Mouse (Mus musculus) embryonic facial prominence, embryonic 10.5 days (tissue): ENCODE data around the gene Dpp9. TPM values are rescaled to one million over a fixed set of nuclear protein-coding genes. Genes with fewer than 3 reads are reported as not detected.

ENCODE experiments used
- DNase-seq: peaks from one replicate; pipeline ENCODE4 v3.0.0-alpha.2; 2017; ENCODE audit warnings: low spot score
- H3K27ac ChIP-seq: fragments of 300-500 bp; sonication (generic); replicated peaks from 2 replicates; pipeline ENCODE4 v1.5.1; 2016; ENCODE audit warnings: mild to moderate bottlenecking
- H3K27me3 ChIP-seq: fragments of 300-500 bp; sonication (generic); replicated peaks from 2 replicates; pipeline ENCODE4 v1.6.1; 2016; ENCODE audit warnings: low read depth, mild to moderate bottlenecking; ENCODE audit not compliant: poor library complexity, severe bottlenecking
- H3K36me3 ChIP-seq: fragments of 300-500 bp; sonication (generic); replicated peaks from 2 replicates; pipeline ENCODE4 v1.6.1; 2016; ENCODE audit warnings: mild to moderate bottlenecking, moderate library complexity
- H3K4me1 ChIP-seq: fragments of 300-500 bp; sonication (generic); 2 replicates; pipeline ENCODE4 v1.6.1; 2016
- H3K4me3 ChIP-seq: fragments of 300-500 bp; sonication (generic); 2 replicates; pipeline ENCODE4 v1.5.1; 2016; ENCODE audit warnings: mild to moderate bottlenecking, moderate library complexity
- H3K9me3 ChIP-seq: fragments of 300-500 bp; sonication (generic); 2 replicates; pipeline ENCODE4 v1.6.1; 2016; ENCODE audit warnings: mild to moderate bottlenecking
- WGBS: fragments of 180-500 bp; shearing (Covaris S2); methylation state at CpG from one replicate; pipeline ENCODE4 v1.1.7; 2016; 5-methylcytosine and 5-hydroxymethylcytosine counted together
- polyA plus RNA-seq: library from polyadenylated mRNA; unstranded; fragments of >200 nt; fragmentation: Nextera tagmentation; extraction: Ambion mirVana; gene quantifications from 2 replicates; pipeline ENCODE4 v1.2.1, GENCODE M21; 2016

The Dpp9 gene
- polyA plus RNA-seq, 1 experiment from 2014 or later: 48.3 TPM

DNA sequence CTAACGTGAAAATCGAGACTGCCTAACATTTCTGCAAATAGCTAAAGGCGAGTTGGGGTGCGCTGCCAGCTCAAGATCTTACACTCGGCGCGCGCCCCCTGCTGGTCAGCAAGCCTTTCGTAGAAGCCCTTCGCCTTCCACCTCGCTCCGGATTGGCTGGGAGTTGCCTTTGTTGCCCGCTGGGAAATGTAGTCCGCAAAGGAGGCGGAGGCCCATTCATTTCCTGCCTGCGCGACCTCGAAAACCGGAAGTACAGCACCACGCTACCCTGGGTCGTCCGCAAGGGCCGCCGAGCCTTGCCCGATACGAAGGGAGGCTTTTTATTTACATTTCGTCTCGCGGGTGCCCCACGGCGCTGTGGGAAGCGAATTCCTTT lies 37.1 kb upstream of the Dpp9 start:
- H3K36me3 ChIP-seq: peaks cover 33% of the 10 kb centered on the region
- peaks cover 40% of the 10 kb centered on the region for H3K4me1 ChIP-seq
- peak; percentile 99 for DNase-seq
- peak overlapping the region; percentile 78 for H3K4me3 ChIP-seq
- peak overlapping the region; percentile 85 for H3K27ac ChIP-seq
- under 1% methylated on average over 32 of the region's 32 CpGs for WGBS
- H3K9me3 ChIP-seq: no peaks in the 10 kb centered on the region
- no peaks in the 10 kb centered on the region for H3K27me3 ChIP-seq

DNA sequence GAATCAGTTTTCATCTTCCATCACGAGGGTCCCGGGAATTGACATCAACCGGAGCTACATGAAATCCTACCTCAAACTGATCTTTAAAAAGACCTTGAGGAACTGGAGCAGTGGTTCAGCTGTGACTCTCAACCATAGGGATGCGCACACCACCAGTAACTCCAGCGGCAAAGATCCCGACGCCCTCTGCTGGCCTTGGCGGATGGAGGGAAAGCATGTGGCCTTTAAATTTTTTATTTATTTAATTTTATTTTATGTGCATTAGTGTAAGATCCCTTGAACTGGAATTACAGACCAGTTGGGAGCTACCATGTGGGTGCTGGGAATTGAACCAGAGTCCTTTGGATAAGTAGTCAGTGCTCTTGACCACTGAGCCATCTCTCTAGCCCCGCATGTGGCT lies 36.7 kb upstream of the Dpp9 start:
- WGBS: 18% methylated on average over 9 of the region's 9 CpGs
- 0 out of 2 replicates have a peak overlapping the region, but pooled peaks have one; percentile 36 for H3K27ac ChIP-seq
- peaks cover 44% of the 10 kb centered on the region for H3K4me1 ChIP-seq
- peaks cover 29% of the 10 kb centered on the region for H3K36me3 ChIP-seq
- no peaks in the 10 kb centered on the region for H3K27me3 ChIP-seq
- H3K4me3 ChIP-seq: peak overlapping the region; percentile 78
- no peaks in the 10 kb centered on the region for H3K9me3 ChIP-seq
- DNase-seq: peak; percentile 55

DNA sequence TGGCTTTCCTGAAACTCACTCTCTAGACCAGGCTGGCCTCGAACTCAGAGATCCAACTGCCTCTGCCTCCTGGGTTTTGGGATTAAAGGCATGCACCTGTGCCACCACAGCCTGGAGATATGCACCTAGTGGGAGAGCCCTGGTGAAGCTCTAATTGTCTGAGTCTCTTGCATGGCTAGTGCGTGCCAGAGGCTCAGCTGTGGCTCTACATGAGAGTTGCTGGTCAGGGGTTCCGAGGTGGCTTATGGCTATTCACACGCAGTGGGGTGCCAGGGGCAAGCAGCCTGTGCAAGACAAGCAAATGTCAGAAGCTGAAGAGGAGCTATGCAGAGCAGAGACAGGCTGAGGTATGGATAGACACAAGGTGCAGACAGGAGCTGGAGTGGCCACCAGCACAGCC lies 36.0 kb upstream of the Dpp9 start:
- no peak for DNase-seq
- WGBS: 83% methylated on average over 4 of the region's 4 CpGs
- Histone ChIP-seq H3K4me1 (peaks cover 39% of the 10 kb centered on the region), H3K27me3 (no peaks in the 10 kb centered on the region), H3K9me3 (no peaks in the 10 kb centered on the region), H3K27ac (no peak overlapping the region), H3K36me3 (peaks cover 22% of the 10 kb centered on the region), H3K4me3 (no peak overlapping the region)

DNA sequence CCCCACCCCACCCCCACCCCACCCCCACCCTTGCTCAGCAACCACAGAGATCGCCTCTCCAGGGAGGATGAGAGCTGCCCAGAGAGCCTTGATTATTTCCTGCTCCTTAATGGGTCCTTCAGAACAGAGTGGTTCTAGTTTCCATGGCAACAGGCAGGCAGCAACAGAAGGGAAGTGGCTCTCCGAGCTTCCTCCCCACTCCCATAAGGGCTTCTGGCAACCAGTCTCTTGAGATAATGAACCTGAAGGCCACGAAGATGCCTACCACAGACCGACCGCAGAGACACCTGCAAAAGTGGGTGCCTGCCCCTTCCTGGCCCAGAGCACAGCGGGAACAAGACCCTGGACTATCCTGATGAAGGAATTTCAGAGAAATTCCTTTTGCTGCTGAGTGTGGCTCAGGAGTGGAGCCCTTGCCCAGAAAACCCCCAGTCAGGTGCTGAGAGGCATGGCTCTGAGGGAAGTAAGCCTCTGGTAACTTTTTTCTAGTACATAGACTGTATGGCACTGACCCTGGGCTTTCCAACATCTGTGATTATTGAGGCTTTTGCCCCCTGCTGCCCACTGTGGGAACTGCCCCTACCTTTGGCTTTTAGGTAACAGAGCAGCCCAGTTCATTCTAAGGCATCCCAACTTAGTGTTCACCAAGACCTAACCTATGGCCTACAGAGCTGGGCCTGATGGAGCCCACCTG lies 32.6 kb upstream of the Dpp9 start:
- no peaks in the 10 kb centered on the region for H3K27me3 ChIP-seq
- H3K4me1 ChIP-seq: peaks cover 13% of the 10 kb centered on the region
- DNase-seq: peak; percentile 71
- 29% methylated on average over 6 of the region's 6 CpGs for WGBS
- peak overlapping the region; percentile 18; the same call in 1 of the 2 replicates for H3K4me3 ChIP-seq
- H3K36me3 ChIP-seq: no peaks in the 10 kb centered on the region
- H3K9me3 ChIP-seq: no peaks in the 10 kb centered on the region
- peak overlapping the region; percentile 55; the same call in 1 of the 2 replicates for H3K27ac ChIP-seq

DNA sequence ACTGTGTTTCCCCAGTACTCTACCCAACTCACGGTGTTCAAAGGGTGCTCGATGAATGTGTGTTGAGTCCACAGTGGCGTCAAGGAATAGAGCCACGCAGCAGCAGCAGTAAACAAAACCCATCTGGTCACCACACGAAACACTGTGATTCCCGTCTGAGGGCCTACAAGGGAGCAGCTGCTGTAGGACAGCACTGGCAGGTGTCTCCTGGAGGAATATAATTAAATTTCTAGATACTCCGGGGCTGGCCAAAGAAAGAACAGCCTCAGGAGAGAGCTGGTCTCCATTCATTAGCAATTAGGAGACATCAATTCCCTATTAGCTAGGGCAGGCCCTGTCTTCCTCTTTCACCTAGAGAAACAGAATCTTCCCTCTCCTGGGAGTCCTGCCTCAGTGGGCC lies 26.9 kb upstream of the Dpp9 start:
- Histone ChIP-seq H3K36me3 (no peaks in the 10 kb centered on the region), H3K27ac (no peak overlapping the region), H3K4me3 (no peak overlapping the region), H3K4me1 (peaks cover 10% of the 10 kb centered on the region), H3K9me3 (no peaks in the 10 kb centered on the region), H3K27me3 (peaks cover 13% of the 10 kb centered on the region; the same call in 1 of the 2 replicates)
- DNase-seq: no peak
- 64% methylated on average over 7 of the region's 7 CpGs for WGBS

DNA sequence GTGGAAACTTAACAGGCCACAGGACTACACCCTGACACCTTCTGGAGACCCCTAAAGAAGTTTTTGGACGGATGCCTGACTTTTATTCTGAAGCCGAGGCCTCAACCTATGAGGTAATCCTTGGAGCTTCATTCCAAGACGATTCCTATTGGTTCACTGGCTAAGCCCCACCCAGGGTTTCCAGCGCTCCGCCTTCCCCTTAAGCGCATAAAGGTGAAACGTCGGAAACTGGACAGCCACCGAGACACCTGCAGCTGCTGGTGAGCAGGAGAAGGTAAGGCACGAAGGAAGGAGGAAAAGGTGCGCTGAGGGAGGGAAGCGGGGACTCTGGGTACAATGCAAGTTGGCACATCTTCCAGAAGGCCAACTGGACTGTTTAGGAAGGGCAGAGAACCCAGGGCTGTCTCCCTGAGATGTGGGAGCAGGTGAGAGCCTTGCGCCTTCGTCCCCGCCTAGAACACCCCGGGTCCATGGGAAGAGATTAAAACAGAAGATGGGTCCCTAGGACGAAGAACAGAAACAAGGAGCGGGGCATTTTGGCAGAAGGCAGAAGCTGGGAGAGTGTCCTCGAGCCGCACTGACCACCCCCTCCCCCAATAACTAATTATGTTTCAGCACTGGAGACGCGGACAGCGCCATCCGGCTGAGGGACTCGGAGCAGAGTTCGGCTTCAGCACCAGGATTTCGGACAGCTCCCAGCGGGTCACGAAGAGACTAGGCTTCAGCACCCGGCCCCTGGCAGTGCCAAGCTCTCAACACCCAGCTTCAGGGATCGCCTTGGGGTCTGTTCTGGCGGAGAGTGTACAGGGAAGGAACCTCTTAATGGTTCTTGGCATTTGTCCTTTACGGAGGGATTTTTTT lies 23.1 kb upstream of the Dpp9 start:
- Histone ChIP-seq H3K27me3 (peaks cover 13% of the 10 kb centered on the region; the same call in 1 of the 2 replicates), H3K36me3 (no peaks in the 10 kb centered on the region), H3K27ac (no peak overlapping the region), H3K4me1 (peaks cover 15% of the 10 kb centered on the region), H3K4me3 (peak overlapping the region; percentile 36), H3K9me3 (no peaks in the 10 kb centered on the region)
- 1% methylated on average over 33 of the region's 33 CpGs for WGBS
- DNase-seq: peak; percentile 91

DNA sequence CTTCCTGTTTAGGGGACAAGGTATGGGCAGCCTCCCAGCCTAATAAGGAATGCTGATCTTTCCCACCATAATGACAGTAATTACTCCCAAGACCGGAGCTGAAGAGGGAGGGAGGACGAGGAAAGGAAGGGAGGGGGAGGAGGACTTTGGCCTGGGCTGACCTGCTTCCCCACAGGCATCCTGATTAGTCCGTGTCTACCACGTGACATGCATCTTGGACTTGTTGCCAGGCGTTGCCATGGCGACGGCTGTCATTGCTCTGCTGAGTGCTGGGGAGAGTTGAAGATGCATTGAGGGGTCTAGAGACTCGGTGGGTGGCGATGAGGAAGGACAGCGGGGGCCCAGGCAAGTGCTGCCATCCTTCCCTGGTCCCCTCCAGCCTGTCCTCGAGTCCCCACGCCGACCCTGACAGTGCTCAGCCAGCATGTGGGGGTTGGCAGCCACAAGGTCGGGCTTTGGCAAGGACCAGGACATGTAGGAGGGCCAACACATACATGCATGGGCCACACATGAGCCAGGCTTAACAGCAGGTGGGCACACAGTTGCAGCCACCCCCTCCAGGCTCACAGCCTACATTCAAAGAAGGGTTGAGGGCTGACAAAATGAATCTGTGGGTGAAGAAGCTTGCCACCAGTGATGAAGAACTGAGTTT lies 15.2 kb upstream of the Dpp9 start:
- Histone ChIP-seq H3K27ac (no peak overlapping the region), H3K27me3 (no peaks in the 10 kb centered on the region), H3K9me3 (no peaks in the 10 kb centered on the region), H3K4me1 (peaks cover 21% of the 10 kb centered on the region), H3K4me3 (peak overlapping the region; percentile 8), H3K36me3 (no peaks in the 10 kb centered on the region)
- WGBS: 3% methylated on average over 14 of the region's 14 CpGs
- peak; percentile 87 for DNase-seq

DNA sequence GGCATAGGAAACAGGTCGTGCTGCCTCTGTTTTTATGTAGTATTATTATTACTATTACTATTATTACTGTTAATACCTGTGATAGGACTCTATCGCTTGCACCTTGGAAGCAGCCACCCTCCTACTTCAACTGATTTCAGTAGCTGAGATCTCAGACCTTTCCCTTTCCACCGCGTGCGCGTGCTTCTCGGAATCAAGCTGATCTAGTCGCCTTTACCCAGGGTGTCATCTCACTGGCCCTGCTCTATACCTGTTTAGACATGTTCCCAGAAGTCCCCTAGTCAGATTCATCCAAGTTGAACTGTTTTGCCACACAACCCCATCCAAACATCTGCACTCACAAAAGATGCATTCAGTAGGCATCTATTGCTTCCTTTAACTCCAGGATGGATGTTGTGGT lies 14.7 kb upstream of the Dpp9 start:
- Histone ChIP-seq H3K27ac (no peak overlapping the region), H3K9me3 (no peaks in the 10 kb centered on the region), H3K4me1 (peaks cover 21% of the 10 kb centered on the region), H3K4me3 (peak overlapping the region; percentile 8; the same call in 1 of the 2 replicates), H3K36me3 (no peaks in the 10 kb centered on the region), H3K27me3 (no peaks in the 10 kb centered on the region; the same call in 1 of the 2 replicates)
- no peak for DNase-seq
- WGBS: 53% methylated on average over 8 of the region's 8 CpGs

DNA sequence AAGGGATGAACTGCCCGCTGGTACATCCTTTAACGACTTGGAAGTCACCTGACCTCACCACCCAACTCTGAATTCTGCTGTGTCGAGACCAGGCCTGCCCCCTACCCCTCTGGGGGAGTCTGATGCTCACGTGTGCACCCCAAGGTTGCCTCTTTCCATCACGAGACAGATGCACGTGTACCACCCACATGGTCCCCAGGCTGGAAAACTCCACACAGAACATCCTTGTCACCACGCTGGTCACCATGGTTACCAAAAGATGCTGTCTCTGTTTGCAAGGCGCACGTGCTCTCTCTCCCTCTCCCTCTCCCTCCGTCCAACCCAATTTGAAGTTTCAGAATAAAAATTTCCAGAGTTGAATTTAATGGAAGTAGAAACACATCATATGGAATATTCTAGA lies 11.2 kb upstream of the Dpp9 start:
- Histone ChIP-seq H3K9me3 (no peaks in the 10 kb centered on the region), H3K4me1 (peaks cover 11% of the 10 kb centered on the region), H3K36me3 (no peaks in the 10 kb centered on the region), H3K27ac (no peak overlapping the region), H3K4me3 (no peak overlapping the region), H3K27me3 (no peaks in the 10 kb centered on the region; the same call in 1 of the 2 replicates)
- 66% methylated on average over 10 of the region's 10 CpGs for WGBS
- DNase-seq: no peak

DNA sequence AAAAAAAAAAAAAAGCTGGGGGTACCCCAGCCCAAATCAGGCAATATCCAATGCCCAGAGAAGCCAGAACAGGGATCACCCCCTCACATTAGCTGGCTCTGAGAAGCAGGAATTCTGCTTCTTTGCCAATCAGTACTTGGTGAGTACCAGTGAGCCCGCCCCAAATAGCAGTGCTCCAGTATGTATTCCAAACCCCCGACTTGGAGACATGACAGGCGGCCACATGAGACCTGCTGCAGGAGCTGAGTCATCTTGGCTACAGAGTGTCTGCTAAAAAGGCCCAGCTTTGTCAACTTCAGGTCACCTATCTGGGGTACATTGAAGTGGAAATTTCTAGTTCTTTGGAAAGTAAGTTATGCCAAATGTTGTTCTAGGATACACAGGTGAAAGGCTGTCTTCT lies 7.9 kb upstream of the Dpp9 start:
- no peak for DNase-seq
- Histone ChIP-seq H3K27me3 (no peaks in the 10 kb centered on the region; the same call in 1 of the 2 replicates), H3K36me3 (no peaks in the 10 kb centered on the region), H3K9me3 (no peaks in the 10 kb centered on the region), H3K4me3 (no peak overlapping the region), H3K4me1 (no peaks in the 10 kb centered on the region), H3K27ac (no peak overlapping the region)
- 74% methylated on average over 3 of the region's 3 CpGs for WGBS

DNA sequence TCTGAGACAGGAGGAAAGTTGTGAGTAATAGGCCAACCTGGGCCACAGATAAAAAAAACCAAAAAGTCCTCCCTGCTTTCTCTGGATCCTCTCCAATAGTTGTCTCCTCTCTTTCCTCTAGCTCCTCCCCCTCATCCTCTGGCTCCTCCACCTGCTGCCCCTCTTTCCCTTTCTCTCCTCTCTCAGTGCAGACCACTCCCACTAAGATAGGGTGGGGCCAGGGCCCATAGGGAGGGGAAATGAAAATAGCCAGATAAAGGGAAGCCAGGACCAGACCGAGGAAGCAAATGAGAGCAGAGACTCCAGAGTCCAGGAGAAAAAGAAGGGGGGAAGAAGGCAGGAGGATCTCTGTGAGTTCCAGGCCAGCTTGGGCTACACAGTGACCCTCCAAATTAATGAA lies 6.2 kb upstream of the Dpp9 start:
- Histone ChIP-seq H3K9me3 (no peaks in the 10 kb centered on the region), H3K36me3 (no peaks in the 10 kb centered on the region), H3K27me3 (no peaks in the 10 kb centered on the region; the same call in 1 of the 2 replicates), H3K4me3 (no peak overlapping the region), H3K27ac (no peak overlapping the region), H3K4me1 (peaks cover 6% of the 10 kb centered on the region)
- WGBS: 57% methylated on average over 1 of the region's 1 CpGs
- no peak for DNase-seq

DNA sequence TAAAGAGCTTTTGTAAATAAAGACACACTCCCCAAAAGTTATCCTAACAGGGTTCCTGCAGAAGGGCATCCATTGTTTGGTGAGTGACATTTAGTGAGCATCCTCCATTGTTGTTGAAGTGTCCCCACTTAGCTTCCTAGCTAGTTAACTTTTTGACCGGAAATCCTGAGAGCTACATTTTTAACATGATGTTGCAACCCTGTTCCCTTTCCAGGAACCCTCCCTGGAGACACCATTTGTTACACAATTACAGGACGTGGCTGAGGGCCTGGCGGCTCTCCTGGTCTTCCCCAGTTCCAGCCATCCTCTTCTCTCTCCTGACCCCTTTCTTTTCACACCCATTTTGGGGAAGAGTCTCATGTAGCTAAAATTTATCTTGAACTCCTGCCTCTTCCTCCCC lies 1.1 kb upstream of the Dpp9 start:
- Histone ChIP-seq H3K36me3 (peaks cover 13% of the 10 kb centered on the region), H3K9me3 (no peaks in the 10 kb centered on the region), H3K27me3 (no peaks in the 10 kb centered on the region), H3K4me1 (peaks cover 42% of the 10 kb centered on the region), H3K4me3 (peak overlapping the region; percentile 86), H3K27ac (no peak overlapping the region)
- WGBS: 63% methylated on average over 3 of the region's 3 CpGs
- DNase-seq: no peak
